Mouse (Mus musculus) lung, postnatal 36 days (tissue): Measurements from ENCODE around the gene Apol7e.
A peak's percentile ranks its signal among the peaks of the same experiment; 100 is the strongest.
"Not testable (repeated sequence)": the region's sequence is repeated elsewhere in the genome, so short reads cannot be mapped to it uniquely, and the experiment has no call there.

Experiments used
- DNase-seq: peaks from one replicate; pipeline ENCODE4 v3.0.0; 2022; ENCODE audit warnings: mixed read lengths

Gene Apol7e

DNA sequence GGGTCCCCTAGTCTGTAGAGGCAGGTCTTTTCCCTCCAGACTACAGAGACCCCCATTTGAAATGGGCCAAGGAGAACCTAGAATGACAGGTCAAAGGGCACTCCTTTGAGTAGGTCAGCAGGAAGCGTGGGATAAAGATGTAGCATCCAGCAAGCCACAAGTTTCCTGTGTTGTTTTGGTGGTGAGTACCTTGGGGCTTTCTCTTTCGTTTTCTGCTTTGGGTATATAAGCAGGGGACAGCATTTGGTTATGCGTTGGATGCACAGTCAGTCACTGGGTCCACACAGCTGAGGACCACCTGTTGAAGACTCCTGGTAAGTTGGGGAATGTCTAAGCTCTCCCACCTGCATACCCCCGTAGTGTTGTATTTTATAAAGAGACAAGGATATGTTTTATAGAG lies at the start of gene Apol7e:
Gene Apol7e, plus strand, starts transcription at position 202 of the 400 bp plus-strand sequence.
- not testable (repeated sequence) for DNase-seq

DNA sequence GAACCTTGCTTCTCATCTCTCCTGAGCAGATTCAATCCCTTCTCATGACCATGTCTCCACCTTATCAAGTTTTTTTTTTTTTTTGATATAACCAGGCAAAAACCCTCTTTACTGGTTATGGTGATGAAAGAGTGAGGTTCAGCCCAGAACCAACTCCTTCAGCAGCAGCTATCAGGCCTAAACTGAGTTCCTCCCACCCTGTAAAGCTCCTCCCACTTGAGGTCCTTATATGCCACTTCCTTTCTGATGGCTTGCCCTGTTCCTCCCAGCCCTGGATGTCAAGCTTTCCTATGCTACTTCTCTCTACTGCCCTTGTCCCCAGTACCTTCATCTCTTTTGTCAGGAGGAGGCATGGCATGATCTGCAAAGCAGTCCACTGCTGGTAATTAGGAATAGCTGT lies 47.5 kb upstream of the Apol7e start:
- DNase-seq: not testable (repeated sequence)

DNA sequence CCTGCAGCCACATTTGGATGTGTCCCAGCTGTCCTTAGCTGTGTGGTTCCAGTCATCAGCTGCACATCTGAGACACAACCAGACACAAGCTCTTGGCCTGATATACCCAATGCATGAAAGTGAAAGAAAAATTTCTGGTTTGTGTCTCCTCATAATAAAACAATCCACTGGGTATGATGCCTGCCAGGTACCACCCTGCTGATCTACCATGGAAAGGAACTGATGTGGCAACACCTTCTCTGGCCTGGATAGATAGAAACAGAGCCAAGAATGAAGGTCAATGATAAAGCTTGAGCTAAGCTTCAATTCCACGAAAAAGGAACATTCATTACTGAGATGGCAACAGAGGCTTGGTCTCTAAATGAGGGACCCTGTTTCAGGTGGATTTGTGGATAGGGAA lies 38.9 kb upstream of the Apol7e start:
- DNase-seq: not testable (repeated sequence)

DNA sequence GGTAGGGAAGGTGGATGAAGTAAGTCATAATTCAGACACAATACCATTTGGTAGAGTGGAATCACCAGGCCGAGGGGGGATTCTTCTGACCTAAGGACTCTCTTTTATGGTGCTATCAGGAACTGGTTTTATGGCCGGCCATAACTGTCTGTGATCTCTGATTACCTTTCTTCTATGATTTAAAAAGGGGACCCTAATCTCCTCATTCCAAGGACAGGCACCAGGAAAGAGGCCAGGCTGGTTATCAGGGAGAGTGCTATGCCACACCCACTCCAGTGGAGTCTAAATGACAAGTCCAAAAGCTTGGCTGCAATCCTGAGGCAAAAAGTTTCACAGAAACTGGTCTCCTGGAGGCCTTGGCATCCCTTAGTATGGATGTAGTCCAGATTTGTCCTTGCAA lies 36.8 kb upstream of the Apol7e start:
- DNase-seq: not testable (repeated sequence)

DNA sequence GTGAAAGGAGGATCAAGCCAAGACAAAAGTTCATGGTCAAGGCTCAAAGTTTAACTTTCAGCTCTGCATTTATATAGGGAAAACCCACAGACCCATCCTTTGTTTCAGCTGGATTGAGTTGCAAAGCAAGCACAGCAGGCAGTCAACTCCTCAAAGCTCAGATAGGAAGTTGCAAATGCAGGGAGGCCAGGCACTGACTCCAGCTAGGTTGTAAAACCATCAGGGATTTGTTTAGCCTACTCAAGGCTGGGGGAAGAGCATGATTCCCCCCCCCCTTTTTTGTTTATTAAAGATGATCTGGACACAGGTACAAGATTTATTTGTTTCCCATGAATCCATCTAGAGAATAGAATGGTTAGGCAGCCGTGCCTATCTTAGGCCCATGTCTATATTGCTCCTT lies 24.6 kb upstream of the Apol7e start:
- not testable (repeated sequence) for DNase-seq

DNA sequence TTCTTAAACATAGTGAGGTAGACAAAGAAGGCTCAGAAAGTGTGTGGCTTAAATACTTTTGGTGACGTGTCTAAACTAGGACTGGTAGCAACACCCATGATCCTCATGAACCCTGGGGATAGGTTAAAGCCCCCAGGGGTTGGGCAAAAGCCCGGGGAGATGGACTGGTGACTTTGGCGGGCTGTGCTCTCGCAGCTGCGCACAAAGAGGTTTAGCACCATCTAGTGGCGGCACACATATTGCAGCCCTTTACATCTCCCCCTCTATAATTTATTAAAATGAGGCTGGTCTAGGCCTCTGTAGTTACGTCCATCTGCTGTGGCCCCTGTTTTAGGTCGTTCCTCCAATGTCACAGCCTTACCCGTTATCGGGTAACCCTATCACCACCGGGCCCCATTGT lies 14.7 kb upstream of the Apol7e start:
- peak; percentile 61 for DNase-seq

DNA sequence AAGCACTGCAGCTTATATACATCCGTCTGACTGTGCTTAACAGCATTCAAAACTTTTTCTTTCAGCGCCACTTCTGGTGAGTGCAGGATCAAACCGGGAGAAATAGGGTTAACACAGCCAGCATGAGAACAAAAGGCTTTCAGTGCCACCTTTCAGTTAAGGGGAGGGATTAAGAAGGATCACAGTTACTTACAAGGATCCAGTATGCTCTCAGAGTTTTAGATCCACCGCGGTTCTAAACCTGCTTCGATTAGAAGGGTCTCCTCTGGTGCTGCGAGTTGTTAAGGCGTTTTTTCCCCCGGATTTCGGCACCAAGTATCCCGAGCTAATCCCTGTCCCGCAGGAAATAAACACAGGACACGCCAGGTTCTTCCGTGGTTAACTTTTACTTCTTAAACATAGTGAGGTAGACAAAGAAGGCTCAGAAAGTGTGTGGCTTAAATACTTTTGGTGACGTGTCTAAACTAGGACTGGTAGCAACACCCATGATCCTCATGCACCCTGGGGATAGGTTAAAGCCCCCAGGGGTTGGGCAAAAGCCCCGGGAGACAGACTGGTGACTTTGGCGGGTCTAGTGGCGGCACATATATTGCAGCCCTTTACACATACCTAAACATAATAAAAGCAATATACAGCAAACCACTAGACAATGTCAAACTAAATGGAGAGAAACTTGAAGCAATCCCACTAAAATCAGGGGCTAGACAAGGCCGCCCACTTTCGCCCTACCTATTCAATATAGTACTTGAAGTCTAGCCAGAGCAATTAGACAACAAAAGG lies 6.9 kb upstream of the Apol7e start:
- DNase-seq: not testable (repeated sequence)

DNA sequence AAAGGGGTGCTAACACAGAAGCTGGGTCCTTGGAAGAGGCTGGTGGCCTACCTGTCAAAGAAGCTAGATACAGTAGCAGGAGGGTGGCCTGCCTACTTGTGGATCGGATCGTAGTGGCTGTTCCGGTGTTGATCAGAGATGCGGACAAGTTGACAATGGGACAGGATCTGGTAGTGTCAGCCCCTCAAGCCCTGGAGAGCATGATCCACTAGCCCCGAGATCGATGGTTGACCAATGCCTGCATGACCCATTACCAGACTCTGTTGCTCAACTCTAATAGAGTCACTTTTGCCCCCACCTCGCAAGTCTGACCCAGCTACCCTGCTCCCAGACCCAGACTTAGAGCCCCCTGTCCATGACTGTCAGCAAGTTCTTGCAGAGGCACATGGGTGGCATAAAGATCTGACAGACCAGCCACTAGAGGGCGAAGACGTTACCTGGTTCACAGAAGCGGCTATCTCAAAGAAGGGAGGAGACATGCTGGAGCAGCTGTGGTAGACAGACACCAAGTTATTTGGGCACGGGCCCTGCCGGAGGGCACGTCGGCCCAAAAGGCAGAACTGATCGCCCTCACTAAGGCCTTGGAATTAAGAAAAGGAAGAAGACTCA lies 3.9 kb upstream of the Apol7e start:
- peak; percentile 15 for DNase-seq

DNA sequence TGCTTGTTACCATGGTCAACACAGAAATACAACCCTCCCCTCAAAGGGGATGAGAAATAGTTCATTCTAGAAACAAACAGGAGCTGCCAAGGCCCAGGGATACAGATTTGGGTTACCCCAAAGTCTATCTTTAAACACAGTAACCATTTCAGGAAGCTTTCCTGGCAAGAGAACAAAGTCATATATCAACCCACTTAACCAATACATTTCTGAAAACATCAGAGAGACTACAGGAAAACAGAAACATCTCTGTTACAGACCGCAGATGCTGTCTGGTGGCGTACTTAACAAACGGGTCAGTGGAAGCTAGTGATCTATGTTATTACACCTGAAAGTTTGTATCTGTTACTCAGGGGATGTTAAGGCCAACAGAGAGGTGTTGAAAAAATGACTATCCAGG lies 6.6 kb downstream of the Apol7e start:
- not testable (repeated sequence) for DNase-seq

DNA sequence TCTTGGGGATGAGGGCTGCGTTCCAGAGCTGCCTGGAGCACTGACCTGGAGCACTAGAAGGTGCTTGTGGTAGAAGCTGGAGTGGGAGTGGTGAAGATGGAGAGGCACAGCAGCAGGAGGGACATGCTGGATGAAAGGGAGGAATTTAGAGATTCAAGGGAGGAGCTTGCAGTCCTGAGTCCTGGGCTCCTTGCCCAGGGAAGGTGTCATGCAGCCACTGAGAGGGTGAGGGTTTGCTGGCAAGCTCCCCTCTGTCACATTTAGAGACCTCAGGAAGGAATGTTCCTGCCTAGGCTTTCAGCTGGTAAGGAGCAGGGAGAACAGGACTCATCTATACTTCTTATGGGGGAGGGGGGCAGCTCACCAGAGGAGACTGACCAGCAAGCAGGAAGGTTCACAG lies 10.3 kb downstream of the Apol7e start:
- DNase-seq: not testable (repeated sequence)

DNA sequence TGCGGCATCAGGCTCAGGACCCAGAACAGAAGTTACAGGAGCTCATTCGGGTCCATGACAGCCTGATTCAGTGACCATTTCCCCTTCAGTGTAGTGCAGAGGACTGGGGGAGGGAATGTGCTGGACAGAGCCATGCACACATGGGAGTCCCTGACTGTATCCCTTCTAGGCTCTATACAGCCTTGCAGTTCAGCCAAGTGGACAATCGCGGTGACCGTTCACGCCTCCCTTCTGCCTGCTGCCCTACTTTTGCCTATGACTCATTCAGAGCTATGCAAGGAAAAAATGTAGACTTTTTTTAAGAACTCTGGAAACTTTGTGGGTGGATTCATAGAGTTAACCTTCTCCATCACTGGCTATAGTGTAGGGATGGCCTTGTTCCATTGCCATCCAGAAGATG lies 19.6 kb downstream of the Apol7e start:
- not testable (repeated sequence) for DNase-seq

DNA sequence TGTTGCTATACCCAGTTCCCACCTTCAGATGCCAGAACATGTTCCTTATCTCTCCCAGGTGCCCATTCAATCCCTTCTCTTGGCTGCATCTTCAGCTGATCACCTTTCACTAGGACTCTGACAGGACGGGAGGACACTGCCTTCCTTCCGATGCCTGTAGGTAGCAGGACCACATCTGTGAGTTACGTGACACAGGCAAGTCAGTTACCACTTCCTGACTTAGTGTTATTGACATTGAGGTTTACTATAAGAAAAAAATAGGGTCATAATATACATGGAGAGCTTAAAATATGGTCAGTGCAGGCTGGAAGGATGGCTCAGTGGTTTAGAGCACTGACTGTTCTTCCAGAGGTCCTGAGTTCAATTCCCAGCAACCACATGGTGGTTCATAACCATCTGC lies 22.9 kb downstream of the Apol7e start:
- DNase-seq: not testable (repeated sequence)

DNA sequence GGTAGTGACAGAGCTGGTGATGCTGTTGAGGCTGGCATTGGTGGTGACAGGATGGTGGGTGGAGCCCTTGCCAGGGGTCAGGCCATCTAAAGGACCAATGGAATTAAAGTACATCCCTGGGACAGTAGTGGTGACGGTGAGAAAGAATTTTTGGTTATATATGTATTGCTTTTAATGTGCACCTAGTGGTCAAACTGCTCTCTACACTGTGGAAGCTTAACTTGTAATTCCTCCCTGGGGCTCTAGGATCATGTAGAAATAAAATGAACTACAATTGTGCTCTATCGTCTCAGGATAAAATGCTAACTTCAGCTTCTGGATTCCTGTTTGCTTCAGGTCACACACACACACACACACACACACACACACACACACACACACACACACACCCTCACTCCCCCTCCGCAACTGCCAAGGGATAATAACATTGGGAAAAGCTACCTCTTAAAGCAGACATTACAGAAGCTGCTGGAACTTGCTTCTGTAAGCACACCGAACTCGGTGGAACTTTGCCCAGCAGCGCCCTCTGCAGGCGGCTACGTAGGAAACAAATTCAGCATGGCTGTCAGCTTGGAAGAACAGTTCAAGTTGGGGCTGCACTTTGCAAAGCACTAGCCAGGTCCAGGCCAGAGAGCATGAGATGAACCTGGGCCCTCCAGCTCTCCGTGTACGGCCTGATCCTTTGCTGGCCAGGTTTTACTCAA lies 25.7 kb downstream of the Apol7e start:
- DNase-seq: not testable (repeated sequence)

DNA sequence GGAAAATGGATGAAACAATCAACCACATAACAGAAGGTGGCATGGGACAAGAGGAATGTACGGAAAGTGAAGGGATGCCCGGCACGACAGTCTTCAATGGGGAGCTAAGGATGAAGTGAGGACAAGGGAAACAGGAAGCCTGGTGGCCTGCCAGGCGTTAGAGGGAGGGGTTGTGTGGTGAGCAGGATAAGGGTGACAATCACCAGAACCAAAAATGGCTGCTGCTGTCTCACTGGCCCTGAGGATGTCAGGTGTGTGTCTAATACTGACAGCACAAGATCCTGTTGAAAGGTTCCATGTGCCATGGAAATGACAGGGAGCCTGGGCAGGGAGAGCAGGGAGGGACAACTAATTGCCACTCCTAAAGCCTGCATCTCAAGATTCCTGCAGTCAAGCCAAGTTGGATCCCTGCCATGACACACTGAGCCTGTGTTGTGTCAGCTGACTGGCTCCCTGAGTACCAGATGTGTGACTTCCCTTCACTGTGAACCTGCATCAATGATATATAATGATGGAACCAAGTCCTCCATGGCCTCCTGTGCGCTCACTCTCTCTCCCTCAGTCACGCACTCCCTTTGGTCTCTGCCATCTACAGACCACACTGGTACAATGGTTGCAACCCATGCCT lies 26.9 kb downstream of the Apol7e start:
- peak; percentile 29 for DNase-seq

DNA sequence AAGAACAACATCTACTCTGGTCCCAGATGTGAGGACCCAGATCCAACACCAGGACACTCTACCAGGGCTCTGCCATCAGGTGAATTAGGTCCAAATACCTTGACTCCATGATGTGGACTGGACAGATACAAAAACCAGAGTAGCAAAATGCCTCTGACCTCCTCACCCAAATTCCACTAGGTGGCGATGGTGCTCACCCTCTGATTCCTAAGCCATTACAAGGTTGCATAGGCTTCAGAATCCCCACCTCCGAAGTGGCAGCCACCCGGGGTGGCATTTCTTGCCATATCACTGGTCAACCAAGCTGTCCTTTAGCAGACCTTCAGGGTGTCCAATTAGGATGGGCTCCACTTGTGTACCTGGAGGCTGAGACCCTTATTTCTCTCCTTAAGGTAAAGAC lies 28.5 kb downstream of the Apol7e start:
- not testable (repeated sequence) for DNase-seq

DNA sequence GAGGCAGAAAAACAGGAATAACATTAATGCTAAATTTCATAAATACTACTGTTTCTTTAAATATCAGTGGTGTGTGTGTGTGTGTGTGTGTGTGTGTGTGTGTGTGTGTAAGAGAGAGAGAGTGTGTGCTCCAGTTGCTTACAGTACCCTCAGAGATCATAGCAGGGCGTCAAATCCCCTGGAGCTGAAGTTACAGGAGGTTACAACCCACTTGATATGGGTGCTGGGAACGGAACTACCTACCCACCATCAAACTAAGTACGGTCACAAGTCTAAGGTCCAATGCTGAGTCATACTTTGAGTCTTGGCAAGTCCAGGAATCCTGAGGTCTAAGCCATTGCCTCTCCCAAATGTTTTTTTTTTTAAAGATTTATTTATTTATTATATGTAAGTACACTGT lies 29.1 kb downstream of the Apol7e start:
- not testable (repeated sequence) for DNase-seq

DNA sequence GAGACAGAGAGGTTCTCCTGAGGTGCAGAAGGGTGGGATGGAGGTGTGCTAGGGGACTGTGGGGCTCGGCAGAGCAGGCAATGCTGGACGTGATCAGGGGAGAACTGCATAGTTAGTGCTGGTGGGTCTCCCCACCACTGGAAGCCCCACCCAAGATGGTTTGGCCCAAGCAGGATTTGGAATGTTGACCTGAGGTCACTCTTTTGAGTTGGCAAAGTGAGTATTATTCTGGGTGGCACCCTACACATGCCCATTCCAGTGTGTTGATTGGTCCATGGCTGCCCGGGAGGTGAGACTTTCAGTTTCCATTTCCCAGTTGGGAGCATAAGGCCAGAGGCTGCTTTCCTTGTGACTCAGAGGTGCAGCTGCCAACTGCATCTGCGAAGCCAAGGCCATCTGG lies 30.1 kb downstream of the Apol7e start, which contains the start of gene Apol9b:
Gene Apol9b, plus strand, starts transcription at position 301 of the 400 bp plus-strand sequence.
- DNase-seq: not testable (repeated sequence)

DNA sequence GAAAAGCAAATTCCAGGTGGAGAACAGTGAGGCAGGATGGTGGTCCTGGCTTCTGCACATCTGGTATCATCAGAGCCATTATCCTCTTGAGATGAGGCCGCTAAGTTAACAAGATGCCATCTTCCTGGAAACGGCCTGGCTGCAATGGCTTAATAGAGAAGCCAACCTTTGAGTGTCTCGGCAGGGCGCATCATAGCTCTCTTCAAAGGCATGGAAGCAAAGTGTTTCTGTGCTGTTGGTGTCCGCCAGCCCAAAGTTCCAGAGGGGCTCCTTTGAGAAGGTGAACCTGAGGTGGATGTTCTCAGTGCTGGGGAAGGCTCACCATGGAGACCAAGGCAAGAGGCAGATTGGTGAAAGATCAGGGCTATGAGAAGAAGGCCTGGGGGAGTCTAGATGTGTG lies 32.9 kb downstream of the Apol7e start:
- DNase-seq: no peak

DNA sequence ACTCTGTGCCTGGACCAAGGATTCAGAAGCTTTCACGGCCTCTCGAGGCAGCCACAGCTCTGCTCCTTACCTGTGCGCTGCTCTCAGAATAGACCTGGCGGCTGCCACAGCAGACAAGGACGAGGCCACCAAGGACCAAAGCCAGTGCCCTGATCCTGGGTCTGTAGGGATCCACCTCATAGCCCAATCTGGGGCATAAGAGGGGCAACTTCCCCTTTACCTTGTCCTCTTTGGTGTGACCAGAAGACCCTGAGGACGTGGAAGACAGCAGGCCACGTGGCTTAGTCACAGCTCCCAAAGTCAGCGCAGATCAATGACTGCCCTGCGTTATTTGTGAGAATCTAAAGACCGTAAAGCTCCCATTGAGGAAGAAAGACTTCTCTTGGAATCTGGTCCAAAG lies 34.2 kb downstream of the Apol7e start:
- not testable (repeated sequence) for DNase-seq

DNA sequence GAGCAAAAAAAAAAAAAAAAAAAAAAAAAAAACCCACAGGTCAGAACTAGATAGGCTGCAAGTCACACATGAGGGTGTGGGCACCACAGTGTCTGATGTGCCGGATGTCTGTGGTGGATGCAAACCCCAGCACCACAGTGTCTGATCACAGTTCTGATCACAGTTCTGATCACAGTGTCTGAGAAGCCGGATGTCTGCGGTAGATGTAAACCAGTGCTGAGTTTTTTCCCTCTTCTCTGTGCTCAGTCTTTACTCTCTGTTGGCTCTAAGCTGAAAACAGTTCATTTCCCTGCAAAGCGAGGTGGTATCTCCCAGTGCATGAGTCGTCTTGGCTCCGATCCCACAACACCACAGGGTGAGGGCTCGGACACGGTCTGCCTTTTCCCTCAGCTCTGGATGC lies 34.7 kb downstream of the Apol7e start:
- not testable (repeated sequence) for DNase-seq

DNA sequence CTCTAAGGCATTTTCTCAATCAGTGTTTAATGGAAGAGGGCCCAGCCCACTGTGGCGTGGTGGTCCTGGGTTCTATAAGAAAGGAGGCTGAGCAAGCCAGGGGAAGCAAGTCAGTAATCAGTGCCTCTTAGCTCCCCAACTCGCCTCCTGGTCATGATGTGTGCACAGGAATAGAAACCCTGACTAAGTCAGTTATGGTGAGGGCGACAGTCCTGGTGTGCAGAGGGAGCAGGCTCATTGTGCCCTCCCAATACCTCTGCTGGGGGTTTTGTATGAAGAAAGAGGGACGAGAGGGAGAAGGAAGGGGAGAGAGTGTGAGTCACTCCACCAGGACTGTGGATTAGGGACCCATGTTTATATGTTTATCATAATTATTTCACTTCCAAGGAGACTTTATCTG lies 35.2 kb downstream of the Apol7e start:
- DNase-seq: not testable (repeated sequence)

DNA sequence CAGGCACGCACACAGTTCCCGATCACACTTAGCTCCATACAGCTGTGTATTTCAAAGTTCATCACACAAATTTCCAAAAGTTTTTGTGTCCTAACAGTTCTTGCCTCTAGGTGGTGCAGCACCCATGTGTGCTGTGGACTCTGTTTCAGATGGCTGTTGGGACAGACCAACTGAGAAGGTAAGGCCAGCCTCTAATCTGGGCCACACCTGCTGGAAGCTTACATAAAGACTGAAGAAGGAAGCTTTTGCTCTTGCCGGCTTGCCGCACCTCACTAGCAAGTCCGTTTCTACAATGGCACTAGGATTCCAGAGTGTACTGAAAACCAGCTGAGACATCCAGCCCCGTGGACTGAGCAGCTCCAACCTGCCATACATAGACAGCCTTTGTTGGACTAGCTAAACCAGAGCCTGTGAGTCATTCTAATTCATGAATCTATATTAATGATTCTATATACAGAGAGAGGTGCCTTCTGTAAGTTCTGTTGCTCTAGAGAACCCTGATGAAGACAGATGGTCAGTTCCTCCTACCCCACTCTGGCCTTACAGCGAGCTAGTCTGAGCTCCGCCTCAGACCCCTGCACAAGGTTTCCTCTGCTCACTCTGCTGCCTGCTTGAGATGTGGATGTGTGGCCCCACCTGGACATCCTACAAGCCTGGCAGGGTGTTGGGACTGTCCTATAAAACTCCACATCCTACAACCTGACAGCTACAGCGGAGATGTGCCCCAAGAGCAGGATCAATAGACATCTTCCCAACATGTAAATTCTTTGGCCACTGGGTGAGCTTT lies 42.0 kb downstream of the Apol7e start:
- DNase-seq: peak; percentile 41
